Mouse (Mus musculus) CH12.LX (cell line): ENCODE data around the gene Ugt1a10. TPM values are rescaled to one million over a fixed set of nuclear protein-coding genes. Genes with fewer than 3 reads are reported as not detected.

ENCODE experiments used
- DNase-seq: peaks from one replicate; pipeline ENCODE4 v3.0.0-alpha.2; 2013; ENCODE audit errors: extremely low read depth
- H3K27ac ChIP-seq: 2 replicates; pipeline ENCODE4 v1.5.1; 2012; ENCODE audit warnings: low read depth, mild to moderate bottlenecking, control low read depth, moderate library complexity; ENCODE audit not compliant: insufficient read depth
- H3K27me3 ChIP-seq: replicated peaks from 2 replicates; pipeline ENCODE3; 2012; ENCODE audit warnings: inconsistent platforms
- H3K36me3 ChIP-seq, 2 experiments: replicated peaks in 1 of 2; 2 replicates each; pipeline versions ENCODE3 to v1.6.1; 2012; ENCODE audit warnings: inconsistent platforms in 1 of 2, low read length in 1 of 2, mild to moderate bottlenecking in 1 of 2, mixed read lengths in 1 of 2, moderate library complexity in 1 of 2; ENCODE audit not compliant: control insufficient read depth in 1 of 2, insufficient read depth in 1 of 2
- H3K4me1 ChIP-seq, 2 experiments: 2 replicates each; pipeline ENCODE4 v1.6.1; 2012; ENCODE audit warnings: inconsistent platforms in 1 of 2, moderate library complexity in 1 of 2; ENCODE audit not compliant: insufficient read depth in 2 of 2, control insufficient read depth in 1 of 2
- H3K4me2 ChIP-seq: 2 replicates; pipeline ENCODE4 v1.6.1; 2012; ENCODE audit warnings: low read depth, mild to moderate bottlenecking, control low read depth; ENCODE audit not compliant: poor library complexity, insufficient read depth, severe bottlenecking
- H3K4me3 ChIP-seq, 3 experiments: fragments of 150-350 bp in 1 of 3; sonication (generic) in 1 of 3; replicated peaks in 1 of 3; 2 replicates each; pipeline versions ENCODE3 to v1.5.1; 2011 to 2012; ENCODE audit warnings: low read depth in 2 of 3, low read length in 2 of 3, mild to moderate bottlenecking in 2 of 3, moderate library complexity in 2 of 3, control low read depth in 1 of 3, improper control_type of control experiment in 1 of 3, inconsistent platforms in 1 of 3, mixed read lengths in 1 of 3; ENCODE audit not compliant: poor library complexity in 1 of 3
- H3K79me2 ChIP-seq: replicated peaks from 2 replicates; pipeline ENCODE4 v1.6.1; 2012; ENCODE audit warnings: mild to moderate bottlenecking, moderate library complexity; ENCODE audit not compliant: control insufficient read depth, poor library complexity, insufficient read depth, severe bottlenecking; ENCODE audit errors: extremely low read depth
- H3K9ac ChIP-seq: 2 replicates; pipeline ENCODE4 v1.6.1; 2012; ENCODE audit warnings: low read depth, mild to moderate bottlenecking, control low read depth, moderate library complexity; ENCODE audit not compliant: insufficient read depth
- H3K9me3 ChIP-seq: replicated peaks from 2 replicates; pipeline ENCODE3; 2012; ENCODE audit warnings: low read length, inconsistent platforms, mixed read lengths
- BHLHE40 ChIP-seq: IDR thresholded peaks from 2 replicates; pipeline ENCODE4 v1.6.1; 2011; ENCODE audit warnings: mild to moderate bottlenecking, low read depth, low read length, improper control_type of control experiment
- CHD1 ChIP-seq: IDR thresholded peaks from 2 replicates; pipeline ENCODE4 v1.6.1; 2012; ENCODE audit warnings: low read depth, low read length, improper control_type of control experiment, inconsistent platforms
- CHD2 ChIP-seq: IDR thresholded peaks from 2 replicates; pipeline ENCODE4 v1.6.1; 2011; ENCODE audit warnings: low read length, improper control_type of control experiment
- CTCF ChIP-seq, 2 experiments: IDR thresholded peaks in 1 of 2; conservative IDR thresholded peaks in 1 of 2; 2 replicates each; pipeline ENCODE4 v1.5.1; 2011 to 2012; ENCODE audit warnings: low read depth in 2 of 2, low read length in 2 of 2, improper control_type of control experiment in 1 of 2, inconsistent platforms in 1 of 2, mild to moderate bottlenecking in 1 of 2, moderate library complexity in 1 of 2
- GABPA ChIP-seq: IDR thresholded peaks from 2 replicates; pipeline ENCODE4 v1.6.1; 2012; ENCODE audit warnings: low read depth, low read length, improper control_type of control experiment, inconsistent platforms; ENCODE audit not compliant: insufficient replicate concordance
- HCFC1 ChIP-seq: IDR thresholded peaks from 2 replicates; pipeline ENCODE4 v1.6.1; 2012; ENCODE audit warnings: low read depth, mild to moderate bottlenecking, inconsistent platforms, low read length, improper control_type of control experiment
- IRF4 ChIP-seq: IDR thresholded peaks from 2 replicates; pipeline ENCODE4 v1.6.1; 2014; ENCODE audit warnings: low read depth, mild to moderate bottlenecking, inconsistent platforms, low read length, improper control_type of control experiment
- JUN ChIP-seq: IDR thresholded peaks from 2 replicates; pipeline ENCODE4 v1.6.1; 2011; ENCODE audit warnings: low read depth, mild to moderate bottlenecking, low read length, improper control_type of control experiment, moderate library complexity; ENCODE audit not compliant: insufficient read depth
- KAT2A ChIP-seq: IDR thresholded peaks from 2 replicates; pipeline ENCODE4 v1.6.1; 2012; ENCODE audit warnings: low read length, improper control_type of control experiment, inconsistent platforms; ENCODE audit not compliant: insufficient replicate concordance
- MAX ChIP-seq: IDR thresholded peaks from 2 replicates; pipeline ENCODE4 v1.6.1; 2011; ENCODE audit warnings: low read length, improper control_type of control experiment
- MAZ ChIP-seq: IDR thresholded peaks from 2 replicates; pipeline ENCODE4 v1.6.1; 2012; ENCODE audit warnings: low read depth, mild to moderate bottlenecking, inconsistent platforms, low read length, improper control_type of control experiment, moderate library complexity
- MEF2A ChIP-seq: IDR thresholded peaks from 2 replicates; pipeline ENCODE4 v1.6.1; 2014; ENCODE audit warnings: low read depth, mild to moderate bottlenecking, inconsistent platforms, low read length, improper control_type of control experiment, borderline replicate concordance
- MXI1 ChIP-seq: IDR thresholded peaks from 2 replicates; pipeline ENCODE4 v1.6.1; 2011; ENCODE audit warnings: mild to moderate bottlenecking, low read depth, low read length, improper control_type of control experiment
- NELFE ChIP-seq: IDR thresholded peaks from 2 replicates; pipeline ENCODE4 v1.6.1; 2011; ENCODE audit warnings: low read depth, low read length, improper control_type of control experiment
- PAX5 ChIP-seq: IDR thresholded peaks from 2 replicates; pipeline ENCODE4 v1.6.1; 2012; ENCODE audit warnings: low read length, inconsistent platforms, mixed read lengths
- POLR2A ChIP-seq: IDR thresholded peaks from 2 replicates; pipeline ENCODE4 v1.6.1; 2011; ENCODE audit warnings: low read depth, mild to moderate bottlenecking, improper control_type of control experiment, low read length
- POLR2AphosphoS2 ChIP-seq: IDR thresholded peaks from 2 replicates; pipeline ENCODE4 v1.6.1; 2011; ENCODE audit warnings: low read depth, low read length, improper control_type of control experiment
- RAD21 ChIP-seq: IDR thresholded peaks from 2 replicates; pipeline ENCODE4 v1.6.1; 2011; ENCODE audit warnings: low read depth, mild to moderate bottlenecking, low read length, improper control_type of control experiment, moderate library complexity
- RCOR1 ChIP-seq: conservative IDR thresholded peaks from 2 replicates; pipeline ENCODE4 v1.6.1; 2012; ENCODE audit warnings: low read depth, mild to moderate bottlenecking, inconsistent platforms, low read length, improper control_type of control experiment
- SIN3A ChIP-seq: IDR thresholded peaks from 2 replicates; pipeline ENCODE4 v1.6.1; 2012; ENCODE audit warnings: low read length, improper control_type of control experiment, inconsistent platforms
- SMC3 ChIP-seq: IDR thresholded peaks from 2 replicates; pipeline ENCODE4 v1.6.1; 2011; ENCODE audit warnings: low read depth, low read length, improper control_type of control experiment
- TBP ChIP-seq: conservative IDR thresholded peaks from 2 replicates; pipeline ENCODE4 v1.6.1; 2011; ENCODE audit warnings: low read depth, low read length, improper control_type of control experiment
- TCF12 ChIP-seq: IDR thresholded peaks from 2 replicates; pipeline ENCODE4 v1.6.1; 2014; ENCODE audit warnings: low read depth, mild to moderate bottlenecking, inconsistent platforms, low read length, improper control_type of control experiment
- USF1 ChIP-seq: IDR thresholded peaks from 2 replicates; pipeline ENCODE4 v1.6.1; 2014; ENCODE audit warnings: low read depth, mild to moderate bottlenecking, inconsistent platforms, low read length, improper control_type of control experiment
- USF2 ChIP-seq: conservative IDR thresholded peaks from 2 replicates; pipeline ENCODE4 v1.6.1; 2011; ENCODE audit warnings: low read depth, low read length, improper control_type of control experiment
- ZC3H11A ChIP-seq: IDR thresholded peaks from 2 replicates; pipeline ENCODE4 v1.6.1; 2012; ENCODE audit warnings: low read depth, mild to moderate bottlenecking, inconsistent platforms, low read length, improper control_type of control experiment
- ZKSCAN1 ChIP-seq: IDR thresholded peaks from 2 replicates; pipeline ENCODE4 v1.6.1; 2012; ENCODE audit warnings: low read depth, inconsistent platforms, low read length, improper control_type of control experiment, borderline replicate concordance
- ZMIZ1 ChIP-seq: IDR thresholded peaks from 2 replicates; pipeline ENCODE4 v1.6.1; 2012; ENCODE audit warnings: low read depth, mild to moderate bottlenecking, inconsistent platforms, low read length, improper control_type of control experiment
- ZNF384 ChIP-seq: IDR thresholded peaks from 2 replicates; pipeline ENCODE4 v1.6.1; 2012; ENCODE audit warnings: low read depth, low read length, improper control_type of control experiment, inconsistent platforms
- dilution Hi-C: fragments of 300-500 bp; cut with MboI; formaldehyde crosslinking; loops from 2 replicates; pipeline ENCODE4 v1.14.3; 2020; ENCODE audit warnings: low sequenced_read_pairs; ENCODE audit not compliant: extremely low pct_unique_long_range_greater_than_20kb, extremely low pct_ligation_motif_present
- in situ Hi-C: fragments of 300-500 bp; cut with MboI; formaldehyde crosslinking; loops from 3 replicates; pipeline ENCODE4 v1.14.3; 2019; ENCODE audit warnings: low sequenced_read_pairs, low pct_ligation_motif_present, low pct_unique_long_range_greater_than_20kb, mixed read lengths
- polyA plus RNA-seq: library from polyadenylated mRNA; unstranded; fragments of >175 nt; gene quantifications from 2 replicates; pipeline ENCODE4 v1.2.1, GENCODE M21; 2012; ENCODE audit warnings: low read depth; ENCODE audit not compliant: insufficient read length
- total RNA-seq, 2 experiments: library from RNA; depleted of rRNA; stranded (reverse); fragments of 300-350 nt in 1 of 2; fragments of >200 nt in 1 of 2; gene quantifications; 2 replicates each; pipeline ENCODE4 v1.2.3; 2012 to 2014

The Ugt1a10 gene
- total and polyA plus RNA-seq, 3 experiments, result not detected

DNA sequence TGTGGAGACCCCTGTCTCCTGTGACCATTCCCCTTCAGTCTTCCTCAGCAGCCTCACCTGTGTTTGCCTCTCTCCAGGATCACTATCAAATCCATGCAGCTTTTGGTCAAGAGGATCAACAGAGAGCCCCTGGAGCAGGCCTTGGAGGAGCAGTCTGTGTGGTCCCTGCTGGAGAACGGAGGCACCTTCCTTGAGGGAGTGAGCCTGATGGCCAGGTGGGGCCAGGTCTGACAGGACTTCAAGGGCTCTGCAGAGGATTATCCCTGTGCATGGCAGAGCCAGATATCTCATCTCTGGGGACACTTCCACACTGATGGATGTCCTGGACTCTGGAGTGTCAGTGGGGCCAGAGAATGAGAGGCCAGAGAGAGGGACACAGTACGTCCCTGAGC is 200.3 kb downstream of the Ugt1a10 start:
- H3K4me2 ChIP-seq, result no peak overlapping the region
- peaks cover 3 to 9% of the 10 kb centered on the region in 2 experiments for H3K36me3 ChIP-seq
- dilution Hi-C loops, result no loop called here
- peaks cover 65% of the 10 kb centered on the region for H3K9me3 ChIP-seq
- H3K9ac ChIP-seq, result no peak overlapping the region
- H3K79me2 ChIP-seq, result no peaks in the 10 kb centered on the region
- no peak overlapping the region for H3K4me3 ChIP-seq
- peaks cover 2 to 15% of the 10 kb centered on the region in 2 experiments; a peak in 3 of 4 replicates for H3K4me1 ChIP-seq
- no peak for TF ChIP-seq BHLHE40
- no peak for TF ChIP-seq POLR2AphosphoS2
- TF ChIP-seq USF2, result no peak
- no peak for TF ChIP-seq TBP
- TF ChIP-seq USF1, result no peak
- no peak for TF ChIP-seq SIN3A
- TF ChIP-seq MAZ, result no peak
- no peak for TF ChIP-seq PAX5
- TF ChIP-seq ZNF384, result no peak
- TF ChIP-seq RAD21, result no peak
- TF ChIP-seq IRF4, result no peak
- TF ChIP-seq JUN, result no peak
- TF ChIP-seq NELFE, result no peak
- TF ChIP-seq SMC3, result no peak
- TF ChIP-seq ZKSCAN1, result no peak
- TF ChIP-seq MEF2A, result no peak
- no peak for TF ChIP-seq KAT2A
- TF ChIP-seq ZMIZ1, result no peak
- DNase-seq, result no peak
- in situ Hi-C loops, result no loop called here
- H3K27me3 ChIP-seq, result peaks cover 8% of the 10 kb centered on the region
- H3K27ac ChIP-seq, result no peak overlapping the region

DNA sequence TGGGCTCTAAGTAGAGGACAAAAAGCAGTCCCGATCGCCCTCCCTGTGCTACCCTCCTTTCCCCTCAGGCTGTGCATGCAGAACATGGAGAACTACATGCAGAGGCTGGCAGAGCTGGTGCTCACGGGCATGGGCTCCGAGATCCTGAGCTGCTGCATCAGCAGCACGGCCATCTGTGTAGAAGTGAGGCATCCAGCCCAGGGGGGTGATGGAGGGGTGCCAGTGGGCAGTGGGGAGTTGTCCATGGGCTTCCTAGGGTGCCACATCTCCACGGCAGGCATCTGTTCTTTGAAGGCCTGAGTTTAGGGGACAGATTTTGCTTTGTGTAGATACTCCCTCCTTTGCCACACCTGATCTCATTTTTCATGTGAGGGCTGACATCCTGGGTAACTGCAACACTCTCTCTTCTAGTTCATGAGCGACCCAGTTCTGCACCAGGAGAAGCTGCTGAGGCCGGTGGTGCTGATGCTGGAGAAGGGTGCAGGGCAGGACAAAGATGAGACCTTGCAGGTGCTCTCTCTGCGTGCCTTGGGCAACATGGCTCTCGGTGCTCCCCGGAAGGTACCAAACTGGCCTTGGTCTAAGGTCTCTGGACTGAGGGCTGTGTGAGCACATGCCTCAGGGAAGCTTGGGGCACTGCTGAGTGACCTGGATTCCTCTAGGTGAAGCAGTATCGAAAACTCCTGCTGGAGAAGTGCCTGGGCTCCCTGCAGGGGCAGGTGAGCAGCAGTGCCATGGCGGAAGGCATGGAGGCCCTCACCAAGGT is 201.0 kb downstream of the Ugt1a10 start:
- Histone ChIP-seq H3K4me2 (no peak overlapping the region), H3K27ac (no peak overlapping the region), H3K4me1 (peaks cover 2 to 22% of the 10 kb centered on the region in 2 experiments; a peak in 3 of 4 replicates), H3K9ac (no peak overlapping the region), H3K9me3 (peaks cover 58% of the 10 kb centered on the region), H3K79me2 (no peaks in the 10 kb centered on the region), H3K4me3 (no peak overlapping the region), H3K27me3 (peaks cover 7% of the 10 kb centered on the region), H3K36me3 (peaks cover 3 to 15% of the 10 kb centered on the region in 2 experiments)
- dilution Hi-C loops, result no loop called here
- no peak for DNase-seq
- TF ChIP-seq CHD2 (no peak), ZC3H11A (no peak), ZMIZ1 (no peak), CHD1 (no peak), TCF12 (no peak), CTCF (conservative IDR thresholded peaks at IDR 0.05 in 1 of 2, IDR thresholded peaks at IDR 0.05 in 1 of 2; ENCODE audit: low read depth in 2 of 2, low read length in 2 of 2) (no peak), HCFC1 (no peak), KAT2A (no peak), RCOR1 (no peak), USF1 (no peak), BHLHE40 (no peak), MXI1 (no peak), USF2 (no peak), POLR2A (no peak), ZKSCAN1 (no peak), GABPA (no peak), ZNF384 (no peak), TBP (no peak), MAX (no peak)
- in situ Hi-C loops, result no loop called here
